Mouse (Mus musculus) midbrain, embryonic 10.5 days (tissue): Measurements from ENCODE around the gene Stx18. TPM values are rescaled to one million over a fixed set of nuclear protein-coding genes. Genes with fewer than 3 reads are reported as not detected.

Experiments
- DNase-seq: peaks from one replicate; pipeline ENCODE4 v3.0.0-alpha.2; 2017; ENCODE audit warnings: low spot score
- H3K27ac ChIP-seq: fragments of 300-500 bp; sonication (generic); replicated peaks from 2 replicates; pipeline ENCODE4 v1.5.1; 2016; ENCODE audit warnings: mild to moderate bottlenecking
- H3K27me3 ChIP-seq: fragments of 300-500 bp; sonication (generic); 2 replicates; pipeline ENCODE4 v1.6.1; 2016; ENCODE audit warnings: low read depth, mild to moderate bottlenecking; ENCODE audit not compliant: poor library complexity, severe bottlenecking
- H3K36me3 ChIP-seq: fragments of 300-500 bp; sonication (generic); 2 replicates; pipeline ENCODE4 v1.6.1; 2016; ENCODE audit warnings: mild to moderate bottlenecking, moderate library complexity
- H3K4me1 ChIP-seq: fragments of 300-500 bp; sonication (generic); 2 replicates; pipeline ENCODE4 v1.6.1; 2016
- H3K4me3 ChIP-seq: fragments of 300-500 bp; sonication (generic); 2 replicates; pipeline ENCODE4 v1.5.1; 2016; ENCODE audit warnings: mild to moderate bottlenecking, moderate library complexity
- H3K9me3 ChIP-seq: fragments of 300-500 bp; sonication (generic); replicated peaks from 2 replicates; pipeline ENCODE4 v1.6.1; 2016; ENCODE audit warnings: mild to moderate bottlenecking
- WGBS: fragments of 180-500 bp; shearing (Covaris S2); methylation state at CpG from one replicate; pipeline ENCODE4 v1.1.7; 2016; 5-methylcytosine and 5-hydroxymethylcytosine counted together
- polyA plus RNA-seq: library from polyadenylated mRNA; unstranded; fragments of >200 nt; fragmentation: Nextera tagmentation; extraction: Ambion mirVana; gene quantifications from 2 replicates; pipeline ENCODE4 v1.2.1, GENCODE M21; 2016

Stx18 gene
- polyA plus RNA-seq, 1 experiment from 2014 or later: 55.8 TPM

DNA sequence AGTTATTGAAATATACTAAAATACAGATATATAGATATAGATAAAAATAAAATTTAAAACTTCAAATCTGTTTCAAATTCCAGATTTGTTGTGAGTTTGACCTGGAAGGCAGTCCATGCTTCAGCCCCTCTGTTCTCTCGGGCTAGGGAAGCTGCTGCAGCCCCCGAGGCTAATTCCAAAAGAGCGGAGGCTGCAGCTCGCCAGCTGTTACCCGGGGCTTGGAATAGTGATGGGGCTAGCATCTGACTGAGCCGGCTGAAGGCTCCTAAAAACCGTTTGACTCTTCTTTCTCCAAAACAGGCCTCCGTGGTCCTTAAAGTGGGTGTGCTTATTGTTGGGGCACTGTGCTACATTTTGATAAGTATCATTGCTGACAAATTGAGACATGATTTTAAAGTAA is 46.1 kb downstream of the Stx18 start:
- no peaks in the 10 kb centered on the region for H3K36me3 ChIP-seq
- H3K9me3 ChIP-seq: no peaks in the 10 kb centered on the region
- peaks cover 61% of the 10 kb centered on the region for H3K4me1 ChIP-seq
- WGBS: 4% methylated on average over 8 of the region's 8 CpGs
- H3K27me3 ChIP-seq: no peaks in the 10 kb centered on the region; the same call in 1 of the 2 replicates
- H3K4me3 ChIP-seq: no peak overlapping the region
- H3K27ac ChIP-seq: peak overlapping the region; percentile 67
- DNase-seq: peak; percentile 62

DNA sequence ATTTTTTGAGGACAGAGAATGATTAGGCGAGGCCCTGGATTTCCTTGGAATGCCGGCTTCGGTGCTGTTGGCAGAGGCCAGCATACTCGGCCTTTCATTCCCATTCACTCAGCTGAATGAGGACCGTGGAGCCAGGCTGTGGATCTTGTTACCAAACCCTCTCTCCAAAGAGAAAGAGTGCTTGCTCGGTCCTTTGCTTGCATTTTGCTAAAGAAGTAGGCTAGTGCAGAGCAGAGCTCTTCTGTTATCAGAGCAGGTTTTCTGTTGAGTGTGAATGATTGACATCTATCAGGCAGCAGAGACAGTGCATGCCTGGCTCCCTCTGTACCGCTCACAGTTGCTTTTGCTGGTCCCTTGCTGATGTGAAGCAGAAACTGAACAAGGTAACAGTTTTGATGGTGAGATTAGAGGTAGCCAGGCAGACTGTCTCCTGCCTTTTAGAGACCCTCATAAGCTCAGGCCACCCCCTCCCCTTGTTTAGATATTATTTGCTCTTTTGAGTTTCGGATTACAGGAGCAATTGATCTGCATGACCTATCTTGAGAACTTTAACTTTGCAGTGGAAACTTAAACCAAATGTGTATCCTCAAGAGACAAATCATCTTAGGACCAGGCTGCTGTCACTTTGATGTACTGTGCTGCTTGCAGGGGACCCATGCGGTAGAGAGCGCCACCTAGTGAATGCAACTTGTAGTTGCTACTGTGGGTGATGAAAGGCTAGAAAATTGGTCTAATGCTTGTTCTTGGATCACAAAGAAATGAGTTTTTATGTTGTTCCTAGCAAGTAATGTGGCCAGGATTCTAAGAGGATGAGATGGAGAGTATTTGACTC is 47.2 kb downstream of the Stx18 start:
- H3K27ac ChIP-seq: peak overlapping the region; percentile 67
- peak; percentile 72 for DNase-seq
- H3K4me3 ChIP-seq: no peak overlapping the region
- 8% methylated on average over 10 of the region's 10 CpGs for WGBS
- no peaks in the 10 kb centered on the region for H3K27me3 ChIP-seq
- peaks cover 64% of the 10 kb centered on the region for H3K4me1 ChIP-seq
- H3K36me3 ChIP-seq: no peaks in the 10 kb centered on the region
- no peaks in the 10 kb centered on the region for H3K9me3 ChIP-seq

DNA sequence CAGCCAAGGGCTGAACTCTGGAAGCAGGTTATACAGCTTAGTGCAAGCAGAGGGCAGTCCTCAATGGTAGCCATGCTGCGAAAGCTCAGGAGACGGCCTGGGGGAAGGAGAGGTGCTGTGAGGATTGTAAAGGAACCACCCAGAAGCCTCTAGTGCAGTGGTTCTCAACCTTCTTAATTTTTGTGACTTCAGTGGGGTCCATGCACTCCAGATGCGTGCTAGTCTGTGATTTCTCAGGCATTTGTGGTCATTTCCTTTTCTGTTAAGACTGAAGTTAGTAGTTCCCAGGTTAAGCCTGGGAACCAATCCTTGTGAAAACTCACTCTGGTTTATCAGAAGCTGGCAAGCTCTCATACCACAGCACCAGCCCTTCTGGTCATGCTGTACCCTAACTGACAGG is 51.6 kb downstream of the Stx18 start:
- Histone ChIP-seq H3K4me1 (peaks cover 21% of the 10 kb centered on the region), H3K27me3 (no peaks in the 10 kb centered on the region), H3K4me3 (no peak overlapping the region), H3K36me3 (no peaks in the 10 kb centered on the region), H3K27ac (no peak overlapping the region), H3K9me3 (no peaks in the 10 kb centered on the region)
- DNase-seq: no peak
- 79% methylated on average over 3 of the region's 3 CpGs for WGBS

DNA sequence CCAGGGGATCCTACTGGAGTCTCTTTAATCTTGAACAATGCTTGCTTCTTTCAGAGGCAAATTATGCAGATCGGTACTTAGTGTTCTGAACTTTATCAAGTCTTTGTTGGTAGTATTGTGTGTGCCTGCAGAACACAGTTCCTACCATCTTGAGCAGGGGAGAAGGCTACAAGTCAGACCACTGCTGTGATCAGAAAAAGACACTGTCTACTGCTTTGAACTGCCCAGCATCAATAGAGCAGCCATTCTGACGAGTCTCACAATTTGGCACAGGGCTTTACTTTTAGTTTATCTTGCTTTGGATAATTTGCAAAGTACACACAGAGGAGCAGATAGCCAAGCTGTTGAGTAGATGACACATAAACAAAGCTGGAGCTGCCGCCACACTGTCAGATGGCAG is 52.0 kb downstream of the Stx18 start:
- DNase-seq: no peak
- Histone ChIP-seq H3K27ac (no peak overlapping the region), H3K4me1 (peaks cover 17% of the 10 kb centered on the region), H3K27me3 (no peaks in the 10 kb centered on the region), H3K36me3 (no peaks in the 10 kb centered on the region), H3K4me3 (no peak overlapping the region), H3K9me3 (no peaks in the 10 kb centered on the region)
- WGBS: 67% methylated on average over 3 of the region's 3 CpGs

DNA sequence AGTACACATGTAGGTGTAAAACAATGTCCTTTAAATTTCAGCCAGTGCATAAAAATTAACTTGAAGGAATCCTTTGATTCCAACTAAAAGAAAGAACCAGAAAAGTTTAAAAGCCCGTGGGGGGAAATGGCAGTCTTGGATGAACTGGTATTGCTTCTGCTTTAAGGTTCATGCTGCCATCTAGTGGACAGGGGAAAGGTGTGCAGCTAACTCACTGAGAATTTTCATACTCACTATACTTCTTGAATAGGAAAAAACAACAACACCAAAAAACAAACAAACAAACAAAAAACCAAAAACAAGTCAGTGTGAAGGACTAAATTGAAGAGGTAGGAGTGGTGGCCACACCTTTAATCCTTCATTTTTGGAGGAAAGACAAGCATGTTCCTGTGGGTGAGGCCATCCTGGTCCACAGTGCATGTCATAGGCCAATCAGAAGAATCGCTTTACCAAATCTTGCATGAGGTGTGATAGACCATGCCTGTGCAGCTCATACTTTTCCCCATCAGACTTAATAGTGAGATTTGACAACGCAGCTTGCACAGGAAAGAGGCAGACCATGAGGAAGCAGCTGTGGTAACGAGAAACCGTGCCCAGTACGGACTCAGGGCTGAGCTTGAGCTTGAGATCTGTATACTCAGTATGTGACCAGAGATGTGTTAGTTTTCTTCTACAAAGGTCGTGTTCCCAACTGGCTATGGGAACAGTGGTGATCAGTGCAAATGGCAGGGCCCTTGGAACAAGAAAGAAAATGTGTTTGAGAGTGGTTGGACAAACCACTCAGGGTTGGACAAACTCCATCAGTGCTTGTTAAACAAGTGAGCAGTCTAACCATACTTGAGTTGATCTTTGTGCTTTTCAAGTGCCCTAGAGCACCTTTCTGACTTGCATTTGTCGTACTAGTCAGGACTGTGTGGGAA is 52.8 kb downstream of the Stx18 start:
- Histone ChIP-seq H3K36me3 (no peaks in the 10 kb centered on the region), H3K4me1 (peaks cover 9% of the 10 kb centered on the region), H3K9me3 (no peaks in the 10 kb centered on the region), H3K27ac (no peak overlapping the region), H3K4me3 (no peak overlapping the region), H3K27me3 (no peaks in the 10 kb centered on the region)
- no peak for DNase-seq
- 76% methylated on average over 8 of the region's 8 CpGs for WGBS

DNA sequence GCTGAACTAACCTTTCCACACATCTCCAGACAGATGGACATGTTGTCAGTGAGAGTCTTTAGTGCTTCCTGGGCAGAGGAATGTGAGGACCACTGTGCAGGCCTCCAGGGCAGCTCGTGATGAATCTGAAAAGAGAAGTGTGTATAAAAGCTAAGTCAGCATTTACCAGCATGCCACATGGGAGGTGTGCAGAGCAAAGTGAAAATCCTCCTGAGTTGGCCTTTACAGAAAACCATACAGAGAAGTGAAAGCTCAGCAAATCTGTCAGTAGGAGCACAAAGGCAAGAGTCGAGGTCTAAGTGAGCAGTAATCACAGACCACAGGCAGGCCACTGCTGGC is 53.4 kb downstream of the Stx18 start:
- peaks cover 9% of the 10 kb centered on the region for H3K4me1 ChIP-seq
- no peaks in the 10 kb centered on the region for H3K27me3 ChIP-seq
- H3K27ac ChIP-seq: no peak overlapping the region
- no peak for DNase-seq
- H3K36me3 ChIP-seq: no peaks in the 10 kb centered on the region
- WGBS: 82% methylated on average over 2 of the region's 2 CpGs
- no peaks in the 10 kb centered on the region for H3K9me3 ChIP-seq
- H3K4me3 ChIP-seq: no peak overlapping the region

DNA sequence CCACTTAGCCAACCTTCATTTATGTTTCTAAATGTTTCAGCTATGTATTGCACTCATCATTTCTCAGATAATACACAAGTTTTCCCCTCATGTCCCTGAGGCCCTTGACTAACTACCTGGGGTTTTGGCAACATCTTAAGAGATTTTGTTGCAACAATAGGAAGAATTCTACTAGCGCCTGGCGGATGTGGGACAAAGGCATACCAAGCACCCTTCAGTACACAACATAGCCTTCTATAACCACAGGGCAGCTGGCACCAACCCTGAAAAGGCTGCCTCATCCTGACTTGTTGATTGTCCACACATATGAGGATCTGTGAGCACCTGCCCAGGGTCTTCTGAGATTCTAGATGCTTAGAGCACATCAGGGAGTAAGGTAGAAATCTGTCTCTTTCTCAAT is 55.8 kb downstream of the Stx18 start:
- no peak for DNase-seq
- H3K9me3 ChIP-seq: no peaks in the 10 kb centered on the region
- H3K4me1 ChIP-seq: peaks cover 9% of the 10 kb centered on the region
- H3K27me3 ChIP-seq: no peaks in the 10 kb centered on the region
- 98% methylated on average over 2 of the region's 2 CpGs for WGBS
- H3K4me3 ChIP-seq: no peak overlapping the region
- no peaks in the 10 kb centered on the region for H3K36me3 ChIP-seq
- no peak overlapping the region for H3K27ac ChIP-seq

DNA sequence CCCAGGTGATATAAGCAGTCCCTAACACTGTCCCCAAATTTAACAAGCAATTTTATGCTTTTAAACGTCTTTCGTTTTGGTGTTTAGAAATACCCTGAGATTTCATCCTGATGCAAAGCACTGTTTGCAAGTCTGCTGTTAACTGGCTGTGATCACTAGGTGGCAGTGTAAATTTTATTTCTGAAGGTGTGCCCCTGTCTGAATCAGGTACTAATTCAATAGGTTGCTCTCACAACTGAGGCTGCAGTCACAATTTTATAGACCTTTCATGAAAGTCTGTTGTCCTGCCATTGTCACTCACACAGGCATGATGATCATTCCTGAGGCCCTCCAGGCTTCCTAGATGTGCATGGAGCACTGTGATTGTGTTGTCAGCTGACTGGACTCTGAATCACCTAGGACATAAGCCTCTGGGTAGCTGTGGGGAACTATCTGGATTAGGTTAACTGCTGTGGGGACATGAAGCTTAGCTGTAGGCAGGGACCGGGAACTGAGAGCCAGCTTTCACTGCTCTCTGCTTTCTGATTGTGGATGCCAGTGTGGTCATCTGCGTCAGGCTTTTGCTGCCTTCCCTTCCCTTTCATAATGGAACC is 59.1 kb downstream of the Stx18 start:
- H3K36me3 ChIP-seq: no peaks in the 10 kb centered on the region
- H3K4me1 ChIP-seq: no peaks in the 10 kb centered on the region
- H3K27me3 ChIP-seq: no peaks in the 10 kb centered on the region
- no peak overlapping the region for H3K4me3 ChIP-seq
- H3K27ac ChIP-seq: no peak overlapping the region
- no peak for DNase-seq
- H3K9me3 ChIP-seq: no peaks in the 10 kb centered on the region
- 68% methylated on average over 4 of the region's 4 CpGs for WGBS

DNA sequence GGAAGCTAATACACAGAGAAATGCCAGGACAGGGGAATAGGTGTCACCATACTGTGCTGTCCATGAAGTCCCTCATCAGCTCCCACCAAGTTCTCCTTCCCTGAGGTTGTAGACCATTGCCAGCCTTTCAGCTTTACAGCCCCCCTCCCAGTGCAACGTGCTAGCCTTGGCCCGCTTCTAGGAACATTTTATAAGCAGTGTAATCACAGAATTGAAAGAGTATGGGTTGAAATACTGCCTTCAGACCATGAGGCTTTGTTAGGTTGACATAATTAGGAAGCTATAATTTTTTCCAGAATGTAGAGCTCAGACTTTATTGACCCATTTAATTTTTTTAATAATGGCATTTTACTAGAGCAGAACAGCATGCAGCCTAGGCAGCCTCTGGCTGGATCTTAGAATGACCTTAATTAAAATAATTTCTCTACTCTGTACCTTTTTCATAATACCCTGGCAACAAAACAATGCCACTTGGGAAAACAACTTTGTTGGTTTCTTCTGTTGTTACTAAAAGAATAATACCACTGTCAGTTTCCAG is 60.7 kb downstream of the Stx18 start:
- Histone ChIP-seq H3K27me3 (no peaks in the 10 kb centered on the region), H3K36me3 (no peaks in the 10 kb centered on the region), H3K9me3 (no peaks in the 10 kb centered on the region), H3K27ac (no peak overlapping the region), H3K4me1 (0 out of 2 replicates have a peak, but pooled peaks cover 4% of the 10 kb centered on the region), H3K4me3 (no peak overlapping the region)
- 89% methylated on average over 2 of the region's 2 CpGs for WGBS
- DNase-seq: no peak

DNA sequence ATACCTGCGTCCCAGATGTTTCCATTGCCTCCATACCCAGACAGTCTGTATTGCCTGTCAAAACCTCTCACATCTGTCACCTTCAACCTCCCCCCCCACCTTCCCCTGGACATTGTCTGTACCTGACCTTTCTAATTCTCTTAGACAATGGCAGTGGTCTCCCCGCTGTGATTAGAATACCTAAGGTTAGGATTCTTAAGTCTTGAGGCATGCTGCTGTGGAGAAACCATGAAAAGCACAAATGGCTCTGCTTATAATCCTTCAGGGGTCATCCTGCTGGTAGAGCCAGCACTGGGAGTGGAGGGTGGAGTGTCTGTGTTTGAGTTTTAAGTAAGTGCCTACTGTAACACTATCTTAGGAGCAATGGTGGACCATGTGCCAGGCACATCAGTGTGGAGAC is 64.4 kb downstream of the Stx18 start:
- Histone ChIP-seq H3K4me3 (no peak overlapping the region), H3K9me3 (no peaks in the 10 kb centered on the region), H3K27me3 (no peaks in the 10 kb centered on the region), H3K27ac (no peak overlapping the region), H3K4me1 (0 out of 2 replicates have a peak, but pooled peaks cover 4% of the 10 kb centered on the region), H3K36me3 (peaks cover 28% of the 10 kb centered on the region)
- WGBS: 80% methylated on average over 2 of the region's 2 CpGs
- DNase-seq: no peak

DNA sequence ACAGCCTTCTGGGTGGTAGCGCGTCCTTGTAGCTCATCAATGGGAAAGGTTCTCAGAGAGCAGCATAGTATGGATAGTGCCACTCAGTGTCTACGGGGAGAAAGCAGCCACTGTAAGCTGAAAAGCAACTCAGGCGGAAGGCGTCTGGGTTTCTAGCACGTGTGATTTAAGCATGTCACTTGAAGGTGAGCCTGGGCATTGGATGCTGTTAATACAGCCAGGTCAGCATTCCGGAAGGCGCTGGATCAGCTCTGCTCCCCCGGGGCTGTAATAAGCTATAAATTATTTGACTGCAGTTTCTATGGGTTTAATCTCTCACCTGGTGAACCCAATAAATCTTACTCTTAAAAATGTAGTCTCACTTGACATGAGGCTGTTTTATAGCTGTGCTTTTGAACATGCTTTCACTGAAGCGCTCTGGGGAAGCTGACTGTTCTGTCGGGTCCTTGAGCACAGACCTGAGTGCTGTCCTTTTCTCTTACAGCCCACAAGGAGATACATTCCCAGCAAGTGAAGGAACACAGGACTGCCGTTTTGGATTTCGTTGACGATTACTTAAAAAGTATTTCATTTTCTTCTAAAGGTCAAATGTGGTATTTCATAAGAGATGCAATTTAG is 67.6 kb downstream of the Stx18 start:
- H3K4me1 ChIP-seq: 0 out of 2 replicates have a peak, but pooled peaks cover 4% of the 10 kb centered on the region
- no peaks in the 10 kb centered on the region for H3K9me3 ChIP-seq
- 94% methylated on average over 14 of the region's 14 CpGs for WGBS
- H3K27me3 ChIP-seq: no peaks in the 10 kb centered on the region
- H3K27ac ChIP-seq: no peak overlapping the region
- no peak overlapping the region for H3K4me3 ChIP-seq
- peaks cover 41% of the 10 kb centered on the region for H3K36me3 ChIP-seq
- DNase-seq: no peak

DNA sequence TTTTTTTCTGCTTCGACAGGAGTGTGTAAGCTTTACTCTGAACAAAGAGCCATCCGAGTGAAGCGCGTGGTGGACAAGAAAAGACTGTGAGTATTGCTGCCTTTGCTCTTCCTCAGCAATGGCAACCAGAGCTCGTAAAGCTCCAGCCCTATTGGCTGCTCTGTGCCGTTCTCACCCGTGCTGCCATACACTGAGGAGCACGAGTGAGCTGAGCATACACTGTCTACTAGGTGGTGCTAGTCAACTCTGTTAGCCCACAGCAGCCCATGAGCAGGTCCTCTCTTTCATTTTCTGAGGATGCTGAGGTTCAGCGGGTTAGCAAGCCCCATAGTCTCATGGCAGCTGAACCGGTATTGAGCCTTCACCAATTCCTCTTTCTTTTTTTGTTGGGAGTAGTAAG is 68.3 kb downstream of the Stx18 start:
- Histone ChIP-seq H3K4me3 (no peak overlapping the region), H3K9me3 (no peaks in the 10 kb centered on the region), H3K36me3 (peaks cover 43% of the 10 kb centered on the region), H3K27ac (no peak overlapping the region), H3K27me3 (no peaks in the 10 kb centered on the region), H3K4me1 (0 out of 2 replicates have a peak, but pooled peaks cover 4% of the 10 kb centered on the region)
- no peak for DNase-seq
- WGBS: 91% methylated on average over 10 of the region's 10 CpGs
